Mouse (Mus musculus) CD8-positive naive resting alpha-beta T cell, adult 2 months (primary cell): ENCODE measurements around the gene Aldh1l2.

ENCODE experiments used
- DNase-seq, 2 experiments: peaks; one replicate each; pipeline ENCODE4 v3.0.0; 2022; ENCODE audit warnings: low read depth in 2 of 2, low spot score in 2 of 2

The Aldh1l2 gene

DNA sequence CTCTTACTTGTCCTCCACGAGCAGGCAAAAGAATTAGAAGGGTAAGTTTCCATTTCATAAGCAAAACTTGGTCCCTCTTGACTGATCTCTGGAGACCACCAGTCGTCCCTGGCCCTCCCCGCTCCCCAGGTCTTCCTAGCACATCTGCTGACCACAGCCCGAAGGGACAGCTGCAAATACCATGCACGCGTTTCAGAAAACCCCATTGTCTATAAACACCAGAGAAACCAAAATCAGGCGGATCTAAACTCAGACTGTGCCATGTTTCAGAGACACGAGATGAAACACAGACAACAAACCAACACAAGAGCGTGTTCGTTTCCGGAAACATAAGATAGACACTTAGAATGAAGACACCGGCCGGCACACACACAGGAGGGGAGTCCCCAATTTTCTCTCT lies 58.7 kb downstream of the Aldh1l2 start:
- no peak for DNase-seq

- DNase-seq = no peak
Measured at GRCm38 (mm10) chr10:83457531-83457930, 76.4 kb downstream of the Aldh1l2 start.

- no peak for DNase-seq
Measured at GRCm38 (mm10) chr10:83448582-83448981, 85.4 kb downstream of the Aldh1l2 start.
